Mouse (Mus musculus) macrophage (primary cell): ENCODE results near the gene Ppif. TPM values are rescaled to one million over a fixed set of nuclear protein-coding genes. Genes with fewer than 3 reads are reported as not detected.

Experiments
- polyA plus RNA-seq: library from polyadenylated mRNA; stranded (reverse); fragments of 250-400 nt; gene quantifications from 3 replicates; pipeline ENCODE4 v1.2.4, GENCODE M21; 2018; ENCODE audit warnings: inconsistent platforms

The Ppif gene
- polyA plus RNA-seq, 1 experiment from 2014 or later, result 9.7 TPM

Other genes with a start within 250 kb of the Ppif start
- 74.5 to 135 TPM (median 101 TPM) in 3 replicates for gene Zmiz1, start 235.0 kb upstream of the Ppif start, polyA plus RNA-seq
- 26.2 to 48.4 TPM (median 38.0 TPM) in 3 replicates for gene Zcchc24, start 74.9 kb downstream of the Ppif start, polyA plus RNA-seq
- gene Anxa11, start 148.0 kb downstream of the Ppif start, polyA plus RNA-seq, result 50.5 to 77.1 TPM (median 76.9 TPM) in 3 replicates
- gene Plac9a, start 208.9 kb downstream of the Ppif start, polyA plus RNA-seq, result not detected in 3 replicates
- gene Tmem254a, start 233.5 kb downstream of the Ppif start, polyA plus RNA-seq, result 0.54 to 1.7 TPM (median 0.72 TPM) in 3 replicates
- gene Cphx1, start 244.2 kb downstream of the Ppif start, polyA plus RNA-seq, result not detected in 3 replicates